Mouse (Mus musculus) liver, embryonic 14.5 days (tissue): ENCODE results near the gene Dlg2. TPM values are rescaled to one million over a fixed set of nuclear protein-coding genes. Genes with fewer than 3 reads are reported as not detected.

Experiments
- ATAC-seq: fragments of 200-750 bp; cut with Nextera tagmentation; 2 replicates; pipeline ENCODE4 v1.8.0; 2017; ENCODE audit warnings: moderate number of reproducible peaks, mild to moderate bottlenecking, moderate library complexity; ENCODE audit not compliant: insufficient read depth
- DNase-seq, 3 experiments: peaks; one replicate each; pipeline ENCODE4 v3.0.0-alpha.2; 2012 to 2013; ENCODE audit warnings: low read depth in 3 of 3, low spot score in 3 of 3
- H3K27ac ChIP-seq: fragments of 300-500 bp; sonication (generic); 2 replicates; pipeline ENCODE4 v1.5.1; 2014; ENCODE audit warnings: moderate library complexity, mild to moderate bottlenecking, control low read depth, inconsistent platforms
- H3K27me3 ChIP-seq: fragments of 300-500 bp; sonication (generic); 2 replicates; pipeline ENCODE4 v1.6.1; 2014; ENCODE audit warnings: mild to moderate bottlenecking, low read length, moderate library complexity; ENCODE audit not compliant: control insufficient read depth, insufficient read depth
- H3K36me3 ChIP-seq: fragments of 300-500 bp; sonication (generic); replicated peaks from 2 replicates; pipeline ENCODE4 v1.6.1; 2014; ENCODE audit warnings: low read depth; ENCODE audit not compliant: control insufficient read depth, insufficient read depth
- H3K4me1 ChIP-seq, 2 experiments: fragments of 200-500 bp in 1 of 2; fragments of 300-500 bp in 1 of 2; sonication (generic) in 1 of 2; replicated peaks; 2 replicates each; pipeline ENCODE4 v1.6.1; 2012 to 2014; ENCODE audit warnings: antibody characterized with exemption in 1 of 2, inconsistent platforms in 1 of 2, low read length in 1 of 2; ENCODE audit not compliant: control insufficient read depth in 2 of 2, insufficient read depth in 2 of 2
- H3K4me2 ChIP-seq: fragments of 300-500 bp; sonication (generic); 2 replicates; pipeline ENCODE4 v1.6.1; 2014; ENCODE audit warnings: low read depth, mild to moderate bottlenecking, control low read depth, moderate library complexity
- H3K4me3 ChIP-seq, 2 experiments: fragments of 200-500 bp in 1 of 2; fragments of 300-500 bp in 1 of 2; sonication (generic) in 1 of 2; 2 replicates each; pipeline ENCODE4 v1.5.1; 2012 to 2014; ENCODE audit warnings: low read depth in 2 of 2, low read length in 2 of 2, mild to moderate bottlenecking in 2 of 2, control low read depth in 1 of 2, inconsistent platforms in 1 of 2, moderate library complexity in 1 of 2; ENCODE audit not compliant: insufficient read depth in 1 of 2
- H3K9ac ChIP-seq: fragments of 300-500 bp; sonication (generic); replicated peaks from 2 replicates; pipeline ENCODE4 v1.6.1; 2014; ENCODE audit warnings: mild to moderate bottlenecking, control low read depth, moderate library complexity
- H3K9me3 ChIP-seq: fragments of 300-500 bp; sonication (generic); 2 replicates; pipeline ENCODE4 v1.6.1; 2016; ENCODE audit warnings: low read length, mixed read lengths; ENCODE audit not compliant: control insufficient read depth
- CTCF ChIP-seq: IDR thresholded peaks from 2 replicates; pipeline ENCODE4 v1.5.1; 2016; ENCODE audit warnings: antibody characterized with exemption, low read depth, control low read depth
- EP300 ChIP-seq: IDR thresholded peaks from 2 replicates; pipeline ENCODE4 v1.6.1; 2016; ENCODE audit warnings: antibody characterized with exemption, low read depth
- WGBS: fragments of 180-500 bp; shearing (Covaris S2); extraction: QIAGEN DNeasy Blood & Tissue Kit; methylation state at CpG from one replicate; pipeline ENCODE4 v1.1.7; 2014; ENCODE audit not compliant: insufficient replicate concordance; 5-methylcytosine and 5-hydroxymethylcytosine counted together
- polyA plus RNA-seq, 2 experiments: library from polyadenylated mRNA; depleted of rRNA in 1 of 2; stranded (reverse) in 1 of 2; unstranded in 1 of 2; fragments of >200 nt; fragmentation: Nextera tagmentation in 1 of 2; extraction: Ambion mirVana in 1 of 2; gene quantifications; 2 replicates each; pipeline versions ENCODE4 v1.2.1 to v1.2.3; 2012 to 2014

The Dlg2 gene
- polyA plus RNA-seq, 2 experiments = 0.33 to 0.44 TPM

DNA sequence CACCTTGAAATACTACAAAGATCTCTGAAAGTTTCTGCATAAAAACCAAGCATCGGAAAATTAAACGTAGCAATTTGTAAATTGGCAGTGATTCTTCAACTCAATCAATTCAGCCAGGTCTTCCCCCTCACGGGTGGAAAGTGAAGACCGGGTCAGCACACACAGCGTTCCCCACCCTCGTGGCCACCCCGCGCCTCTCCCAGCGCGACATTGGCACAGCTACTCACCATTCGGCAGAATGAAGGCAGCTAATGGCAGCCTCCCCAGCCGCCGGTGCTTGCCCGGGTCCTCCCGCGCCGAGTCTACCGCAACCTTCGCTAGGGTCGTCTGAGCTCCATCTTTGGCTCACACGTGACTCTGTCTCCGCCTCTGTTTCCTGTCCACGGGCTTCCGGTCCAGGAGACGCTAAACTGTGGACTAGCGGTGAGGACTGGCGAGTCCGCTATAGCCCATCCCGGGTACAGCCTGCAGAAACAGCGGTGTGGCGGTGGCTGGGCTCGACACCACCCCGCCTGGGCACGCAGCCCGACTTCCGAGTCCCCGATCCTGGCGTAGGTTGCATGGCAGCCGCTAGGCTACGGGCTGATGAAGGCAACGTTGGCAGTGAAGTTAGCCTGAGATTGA lies 19.5 kb upstream of the Dlg2 start, which contains the start of gene Tmem126a:
Tmem126a (minus strand) TSS at position 385 of the 624 bp plus-strand sequence.
- Histone ChIP-seq H3K36me3 (peaks cover 5% of the 10 kb centered on the region; the same call in 1 of the 2 replicates), H3K4me2 (peak within 1 kb of the TSS; percentile 93), H3K4me1 (peaks cover 9 to 13% of the 10 kb centered on the region in 2 experiments; a peak in 3 of 4 replicates), H3K9ac (peak within 1 kb of the TSS; percentile 76), H3K27me3 (no peaks in the 10 kb centered on the region), H3K4me3 (peak within 1 kb of the TSS; percentile 71 to 74), H3K27ac (peak within 1 kb of the TSS; percentile 57), H3K9me3 (no peaks in the 10 kb centered on the region)
- under 1% methylated on average over 41 of the region's 41 CpGs for WGBS
- DNase-seq = peak; percentile 67 to 79 (median 73)
- TF ChIP-seq EP300 (no peak), CTCF (peak; percentile 70)
- ATAC-seq = peak; percentile 91

DNA sequence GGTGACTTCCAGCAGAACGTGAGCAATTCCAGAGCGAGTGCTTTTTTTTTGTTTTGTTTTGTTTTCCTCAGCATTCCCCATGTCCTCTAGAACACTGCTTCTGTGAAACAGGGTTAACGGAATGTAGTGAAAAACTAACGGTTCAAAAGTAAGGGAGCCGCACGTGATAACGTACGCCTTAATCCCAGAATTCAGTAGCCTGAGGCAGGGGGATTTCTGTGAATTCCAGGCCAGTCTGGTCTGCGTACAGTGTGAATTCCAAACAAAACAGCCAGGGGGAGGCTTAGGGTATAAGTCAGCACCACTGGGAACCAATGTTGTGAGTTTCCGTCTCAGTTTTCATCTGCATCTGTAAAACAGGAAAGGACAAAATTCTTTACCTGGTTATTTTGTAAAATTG lies 19.0 kb upstream of the Dlg2 start:
- Histone ChIP-seq H3K27ac (peak overlapping the region; percentile 57), H3K9me3 (no peaks in the 10 kb centered on the region), H3K4me1 (peaks cover 9 to 13% of the 10 kb centered on the region in 2 experiments; a peak in 3 of 4 replicates), H3K9ac (peak overlapping the region; percentile 76), H3K27me3 (no peaks in the 10 kb centered on the region), H3K4me2 (peak overlapping the region; percentile 93), H3K36me3 (peaks cover 5% of the 10 kb centered on the region; the same call in 1 of the 2 replicates), H3K4me3 (peak overlapping the region; percentile 71 to 74)
- ATAC-seq = peak; percentile 15
- TF ChIP-seq CTCF (no peak; the same call in 1 of the 2 replicates), EP300 (no peak)
- 5% methylated on average over 10 of the region's 10 CpGs for WGBS
- no peak for DNase-seq

DNA sequence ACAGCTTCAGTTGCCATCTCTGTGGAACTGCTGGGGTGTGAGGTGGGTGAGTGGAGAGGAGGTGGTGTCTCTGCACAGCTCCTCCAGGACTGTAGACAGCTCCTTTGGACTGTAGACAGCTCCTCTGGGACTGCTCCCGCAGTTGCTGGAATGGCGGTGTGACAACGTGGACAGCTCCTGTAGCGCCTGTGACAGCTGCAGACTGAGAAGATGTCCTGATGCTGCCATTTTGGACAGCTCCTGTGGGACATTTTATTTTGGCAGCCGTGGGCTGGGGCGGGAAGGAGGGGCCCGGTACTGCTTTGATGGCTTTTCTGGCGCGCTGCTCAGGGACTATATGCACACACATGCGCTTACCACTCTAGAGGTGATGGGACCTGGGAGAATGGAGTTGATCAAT lies 16.1 kb upstream of the Dlg2 start:
- no peak for ATAC-seq
- TF ChIP-seq EP300 = no peak
- no peak for TF ChIP-seq CTCF
- peaks cover 9 to 13% of the 10 kb centered on the region in 2 experiments; a peak in 3 of 4 replicates for H3K4me1 ChIP-seq
- no peak for DNase-seq
- H3K4me3 ChIP-seq = no peak overlapping the region
- H3K9me3 ChIP-seq = no peaks in the 10 kb centered on the region
- H3K36me3 ChIP-seq = no peaks in the 10 kb centered on the region
- WGBS = 56% methylated on average over 10 of the region's 10 CpGs
- H3K9ac ChIP-seq = no peak overlapping the region
- no peak overlapping the region for H3K27ac ChIP-seq
- H3K4me2 ChIP-seq = peak overlapping the region; percentile 31
- H3K27me3 ChIP-seq = no peaks in the 10 kb centered on the region

DNA sequence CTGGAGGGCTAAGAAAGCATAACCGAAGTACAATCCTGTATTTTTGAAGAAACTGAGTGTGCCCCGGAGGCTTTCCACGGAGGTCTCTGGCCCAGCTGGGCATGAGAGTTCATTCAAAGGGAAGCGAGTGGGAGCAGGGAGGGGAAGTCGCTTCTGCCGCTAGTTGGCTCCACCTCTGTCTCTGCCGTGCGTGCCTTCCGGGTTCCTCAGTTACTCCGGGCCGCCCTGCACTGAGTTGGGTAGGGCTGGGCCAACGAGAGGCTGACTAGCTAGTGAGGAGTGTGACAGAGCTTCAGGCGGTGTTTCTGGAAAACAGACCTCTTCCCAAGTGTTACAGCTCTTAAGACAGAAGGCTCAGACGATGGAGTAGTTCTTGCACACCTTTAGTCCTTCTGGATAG lies 15.5 kb upstream of the Dlg2 start:
- no peak overlapping the region for H3K27ac ChIP-seq
- ATAC-seq = no peak
- no peaks in the 10 kb centered on the region for H3K27me3 ChIP-seq
- no peak for DNase-seq
- peaks cover 6 to 13% of the 10 kb centered on the region in 2 experiments; a peak in 3 of 4 replicates for H3K4me1 ChIP-seq
- H3K4me3 ChIP-seq = no peak overlapping the region
- peak overlapping the region; percentile 31 for H3K4me2 ChIP-seq
- no peak for TF ChIP-seq EP300
- TF ChIP-seq CTCF = peak; percentile 78
- no peaks in the 10 kb centered on the region for H3K36me3 ChIP-seq
- H3K9ac ChIP-seq = no peak overlapping the region
- WGBS = 11% methylated on average over 14 of the region's 14 CpGs
- H3K9me3 ChIP-seq = no peaks in the 10 kb centered on the region

DNA sequence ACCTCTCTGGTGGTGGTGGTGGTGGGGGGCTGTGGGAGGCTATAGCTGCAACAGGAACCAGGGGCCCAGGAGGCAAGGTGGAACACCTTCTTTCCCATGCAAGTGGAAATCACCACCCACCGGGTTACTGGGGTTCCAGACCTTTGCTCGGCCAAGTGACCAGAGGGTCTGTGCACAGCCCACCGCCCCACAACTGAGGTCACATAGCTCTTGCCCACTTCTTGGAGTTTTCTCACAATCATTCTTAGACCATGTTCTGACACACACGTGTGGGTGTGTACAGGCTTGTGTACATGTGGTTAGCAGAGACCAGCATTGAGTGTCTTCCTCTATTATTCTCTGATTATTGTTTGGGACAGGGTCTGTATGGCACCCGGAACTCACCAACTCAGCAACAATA lies 15.0 kb upstream of the Dlg2 start:
- DNase-seq (no peak), ATAC-seq (no peak)
- H3K36me3 ChIP-seq = no peaks in the 10 kb centered on the region
- TF ChIP-seq CTCF = no peak
- TF ChIP-seq EP300 = no peak
- no peak overlapping the region for H3K9ac ChIP-seq
- no peak overlapping the region for H3K27ac ChIP-seq
- no peak overlapping the region for H3K4me3 ChIP-seq
- H3K9me3 ChIP-seq = no peaks in the 10 kb centered on the region
- no peak overlapping the region for H3K4me2 ChIP-seq
- no peaks in the 10 kb centered on the region for H3K27me3 ChIP-seq
- H3K4me1 ChIP-seq = peaks cover 6 to 9% of the 10 kb centered on the region in 2 experiments; a peak in 3 of 4 replicates
- WGBS = 70% methylated on average over 5 of the region's 5 CpGs
